Mouse (Mus musculus) cerebellum, adult 9-11 months (tissue): Measurements from ENCODE around the gene Olfm1.
A peak's percentile ranks its signal among the peaks of the same experiment; 100 is the strongest.

Experiments
- DNase-seq: peaks from one replicate; pipeline ENCODE4 v3.0.0; 2022

Olfm1 gene

DNA sequence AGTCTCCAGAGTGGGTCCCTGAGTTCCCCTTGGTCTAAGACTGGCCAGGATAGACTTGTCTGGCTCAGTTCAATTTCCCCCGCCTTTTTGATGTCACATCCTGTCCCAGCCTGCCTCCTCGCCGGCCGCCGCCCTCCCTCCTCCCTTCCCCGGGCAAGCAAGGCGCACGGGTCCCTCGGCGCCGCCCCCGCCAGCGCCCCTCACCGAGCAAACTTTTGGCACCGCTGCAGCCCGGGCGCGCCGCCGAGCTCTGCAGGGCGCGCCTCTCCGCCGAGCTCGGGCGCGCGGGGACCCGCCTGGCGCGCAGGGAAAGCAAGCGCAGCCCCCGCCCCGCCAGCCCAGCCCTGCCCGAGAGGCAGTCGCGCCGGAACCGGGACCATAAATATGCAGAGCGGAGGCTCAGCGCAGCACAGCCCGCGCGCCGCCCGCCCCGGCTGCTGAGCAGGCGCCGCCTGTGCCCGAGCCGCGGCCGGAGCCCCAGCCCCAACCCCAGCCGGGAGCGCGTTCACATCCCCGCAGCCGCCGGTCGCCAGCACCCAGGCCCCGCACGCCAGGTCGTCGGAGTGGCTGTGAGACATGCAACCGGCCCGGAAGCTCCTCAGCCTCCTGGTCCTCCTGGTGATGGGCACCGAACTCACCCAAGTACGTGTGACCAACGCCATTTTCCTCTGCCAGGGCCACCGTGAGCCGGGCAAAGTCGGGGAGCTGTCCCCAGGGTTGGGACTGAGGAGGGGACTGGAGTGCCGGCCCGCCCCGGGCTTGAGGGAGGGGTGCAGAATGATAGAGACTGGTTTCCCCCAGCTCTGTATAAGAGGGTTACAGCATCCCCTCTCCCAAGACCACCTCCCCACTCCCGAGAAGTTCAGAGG is at the start of gene Olfm1:
Gene Olfm1, plus strand, starts transcription at position 172 of the 869 bp plus-strand sequence.
- DNase-seq, result peak; percentile 88

DNA sequence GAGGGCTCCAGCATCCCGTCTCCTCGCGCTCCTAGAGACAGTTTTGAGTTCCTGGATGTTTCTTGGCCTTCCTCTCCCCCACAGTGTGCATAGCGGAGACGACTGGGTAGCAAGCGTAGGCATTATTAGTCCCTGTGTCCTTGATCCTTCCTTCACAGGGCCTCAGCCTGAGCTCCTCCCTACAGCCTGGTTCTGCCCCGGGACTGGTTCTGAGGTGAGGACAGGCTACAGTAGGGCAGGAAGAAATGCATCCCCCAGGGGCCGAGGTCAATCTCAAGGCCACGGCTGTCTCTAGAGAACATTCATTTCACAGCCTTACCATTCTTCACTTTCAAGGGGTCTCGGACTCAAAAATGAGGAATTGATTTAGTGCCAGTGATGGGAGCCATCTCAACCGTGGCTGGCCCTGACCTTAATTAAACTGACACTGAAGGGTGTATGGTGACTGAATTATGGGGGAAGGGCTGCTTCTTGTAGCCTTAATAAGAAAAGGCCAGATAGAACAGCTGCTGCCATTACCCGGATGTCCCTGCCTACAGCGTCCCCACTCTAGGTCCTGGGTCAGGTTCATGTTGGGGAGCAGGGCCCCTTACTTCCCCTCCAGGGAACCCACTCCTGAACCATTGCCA is 49.3 kb upstream of the Olfm1 start:
- DNase-seq, result no peak

GRCm38 (mm10) chr2:28145702-28146101 is 47.1 kb upstream of the Olfm1 start:
- no peak for DNase-seq

- DNase-seq, result no peak
Measured at GRCm38 (mm10) chr2:28146152-28146551, 46.6 kb upstream of the Olfm1 start.

DNA sequence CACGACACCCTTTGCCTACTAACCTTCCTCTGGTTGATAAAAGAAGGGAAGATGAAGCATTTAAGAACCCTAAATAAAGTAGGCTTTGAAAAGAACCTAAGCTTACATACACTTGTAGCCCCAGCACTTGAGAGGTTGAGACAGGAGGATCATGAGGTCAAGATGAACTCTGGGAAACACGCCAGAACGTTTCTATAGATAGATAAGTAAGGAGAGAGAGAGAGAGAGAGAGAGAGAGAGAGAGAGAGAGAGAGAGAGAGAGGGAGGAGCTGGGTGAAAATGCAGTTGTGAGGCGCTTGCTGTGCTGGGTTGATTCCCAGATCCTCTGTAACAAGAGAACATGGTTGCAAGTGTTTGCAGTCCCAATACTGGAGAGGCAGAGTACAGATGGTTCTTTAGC is 46.1 kb upstream of the Olfm1 start:
- no peak for DNase-seq

DNA sequence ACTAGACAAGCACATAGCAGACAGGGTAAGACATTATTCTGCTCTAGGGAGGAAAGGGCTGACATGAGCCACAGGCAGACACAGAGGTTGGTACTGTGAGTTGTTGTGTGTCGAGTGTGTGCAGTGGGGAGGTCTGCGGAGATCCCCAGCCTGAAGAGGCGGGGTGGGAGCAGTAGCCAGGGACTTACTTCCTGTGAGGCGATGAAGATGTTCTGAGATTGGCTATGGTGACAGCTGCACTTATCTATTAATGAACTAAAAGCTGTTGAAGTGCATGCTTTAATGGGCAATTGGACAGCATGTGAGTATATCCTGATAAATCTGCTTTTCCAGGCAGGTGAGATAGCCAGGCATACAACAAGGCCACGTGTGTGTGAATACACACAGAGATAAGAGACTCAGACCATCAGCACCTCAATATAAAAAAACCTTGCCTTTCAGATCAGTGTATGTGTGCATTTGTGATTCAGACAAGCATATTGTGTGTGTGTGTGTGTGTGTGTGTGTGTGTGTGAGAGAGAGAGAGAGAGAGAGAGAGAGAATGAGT is 45.5 kb upstream of the Olfm1 start:
- no peak for DNase-seq

DNA sequence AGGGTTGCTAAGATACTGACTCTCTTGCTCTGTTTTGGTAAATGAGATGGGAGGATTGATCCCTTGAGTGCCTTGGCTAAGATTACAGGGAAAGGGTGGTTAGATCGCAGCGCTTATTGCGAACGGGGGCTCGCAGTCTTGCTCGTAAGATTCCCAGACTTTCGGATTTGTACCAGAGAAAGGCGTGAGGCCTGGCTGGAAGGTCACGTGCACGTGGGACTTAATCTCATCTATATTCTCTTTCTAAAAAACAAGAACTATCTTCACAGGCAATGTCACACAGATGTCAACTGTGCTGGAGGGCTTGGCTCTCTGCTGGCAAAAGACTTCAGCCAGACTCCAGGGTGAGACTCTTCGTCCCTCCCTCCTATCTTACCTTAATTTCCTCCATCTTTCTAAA is 43.1 kb upstream of the Olfm1 start:
- no peak for DNase-seq

DNA sequence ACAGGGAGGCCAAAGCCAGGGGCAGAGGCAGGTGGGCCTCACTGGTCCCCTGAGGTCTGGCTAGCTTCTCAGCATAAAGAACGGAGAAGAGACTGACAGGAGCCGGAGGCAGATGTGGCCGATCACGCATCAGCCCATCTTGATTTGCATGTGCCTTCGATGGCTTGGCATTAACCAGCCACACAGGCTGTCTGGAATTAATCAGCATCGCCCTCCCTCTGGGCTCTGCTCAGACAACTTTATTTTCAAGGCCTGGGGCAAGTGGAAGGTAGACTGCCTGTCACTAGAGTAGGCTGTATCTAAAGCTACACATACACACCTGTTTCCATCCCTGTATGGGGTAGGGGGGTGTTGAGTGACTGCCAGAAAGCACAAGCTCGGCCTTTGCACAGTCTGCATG is 32.2 kb upstream of the Olfm1 start:
- no peak for DNase-seq

- no peak for DNase-seq
Measured at GRCm38 (mm10) chr2:28165570-28165969, 27.2 kb upstream of the Olfm1 start.

DNA sequence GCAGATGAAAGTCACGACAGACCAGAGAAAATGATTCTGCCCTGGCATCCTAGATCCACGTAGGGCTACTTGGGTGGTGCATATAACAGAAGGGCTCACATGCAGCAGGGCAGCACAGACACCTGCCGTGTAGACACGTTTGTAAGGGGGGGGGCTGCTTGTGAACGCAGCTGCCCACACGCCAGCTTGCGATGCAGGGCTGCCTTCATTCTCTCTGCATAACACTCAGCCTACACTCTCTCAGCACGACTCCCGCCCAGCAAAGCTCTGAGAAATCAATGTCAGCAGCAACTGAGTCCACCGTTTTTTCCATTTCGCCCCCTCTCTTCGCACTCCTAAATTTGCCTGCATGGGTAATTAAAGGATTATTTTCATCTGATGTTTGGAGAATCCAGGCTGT is 23.5 kb upstream of the Olfm1 start:
- no peak for DNase-seq

- DNase-seq, result no peak
Measured at GRCm38 (mm10) chr2:28171962-28172361, 20.8 kb upstream of the Olfm1 start.

DNA sequence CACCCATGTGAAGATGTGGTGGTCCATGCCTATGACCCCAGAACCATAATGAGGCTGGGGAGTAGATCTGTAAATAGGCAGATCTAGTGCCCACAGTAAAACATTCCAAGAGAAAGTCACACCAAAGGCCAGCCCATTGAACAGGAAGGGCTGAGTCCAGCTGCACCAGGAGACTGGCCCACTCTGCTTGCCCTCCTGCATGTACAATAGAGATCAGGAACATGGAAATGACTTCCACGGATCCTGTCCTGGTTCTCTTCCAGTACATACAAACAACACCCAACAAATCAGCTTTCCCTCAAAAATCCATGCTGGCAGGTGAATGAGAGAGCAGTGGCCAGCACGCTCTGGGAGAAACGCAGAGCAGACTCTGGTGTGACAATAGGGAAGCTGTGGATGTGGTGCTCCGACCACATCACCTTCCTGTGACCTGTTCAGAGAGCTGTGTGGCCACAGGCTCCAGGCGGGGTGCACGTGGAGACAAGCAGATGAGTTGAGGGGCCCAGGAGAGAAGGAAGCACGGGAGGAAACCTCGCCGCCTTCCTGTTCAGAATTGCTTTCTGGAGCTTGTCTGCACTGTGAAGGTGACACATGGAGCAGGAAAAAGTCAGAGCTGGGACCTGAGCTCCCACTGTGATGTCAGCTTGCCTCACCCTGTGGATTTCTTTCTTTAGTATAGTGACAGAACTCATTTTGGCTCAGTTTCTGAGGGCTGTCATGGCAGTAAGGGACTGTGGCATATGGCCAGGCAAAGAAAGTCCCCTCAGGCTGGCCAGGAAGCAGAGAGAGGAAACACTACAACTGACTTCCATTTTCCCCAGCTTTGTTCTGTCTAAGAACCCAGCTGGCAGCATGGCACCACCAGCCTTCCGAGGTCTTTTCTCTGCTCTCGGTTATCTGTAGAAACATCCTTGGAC is 19.3 kb upstream of the Olfm1 start:
- DNase-seq, result peak; percentile 18

DNA sequence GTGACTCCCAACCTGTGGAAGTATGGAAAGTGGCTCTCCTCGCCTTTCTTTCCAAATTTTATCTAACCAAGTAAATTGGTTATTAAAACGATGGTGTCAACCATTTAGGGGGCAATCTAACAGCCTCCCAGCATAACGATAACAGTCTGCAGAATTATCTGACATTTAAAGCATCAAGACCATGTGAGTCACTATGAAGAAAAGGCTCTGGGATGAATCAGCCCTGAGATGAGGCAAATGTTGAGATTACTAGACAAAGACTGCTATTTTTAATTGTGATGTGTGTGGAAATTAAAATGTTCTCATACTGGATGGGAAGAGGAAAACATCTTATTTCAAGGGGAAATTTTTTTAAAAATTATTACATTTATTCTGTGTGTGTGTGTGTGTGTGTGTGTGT is 18.4 kb upstream of the Olfm1 start:
- DNase-seq, result no peak

GRCm38 (mm10) chr2:28178600-28178999 is 14.2 kb upstream of the Olfm1 start:
- no peak for DNase-seq

GRCm38 (mm10) chr2:28180053-28180452 is 12.7 kb upstream of the Olfm1 start:
- no peak for DNase-seq

GRCm38 (mm10) chr2:28188398-28188944 is 4.3 kb upstream of the Olfm1 start:
- DNase-seq, result no peak

DNA sequence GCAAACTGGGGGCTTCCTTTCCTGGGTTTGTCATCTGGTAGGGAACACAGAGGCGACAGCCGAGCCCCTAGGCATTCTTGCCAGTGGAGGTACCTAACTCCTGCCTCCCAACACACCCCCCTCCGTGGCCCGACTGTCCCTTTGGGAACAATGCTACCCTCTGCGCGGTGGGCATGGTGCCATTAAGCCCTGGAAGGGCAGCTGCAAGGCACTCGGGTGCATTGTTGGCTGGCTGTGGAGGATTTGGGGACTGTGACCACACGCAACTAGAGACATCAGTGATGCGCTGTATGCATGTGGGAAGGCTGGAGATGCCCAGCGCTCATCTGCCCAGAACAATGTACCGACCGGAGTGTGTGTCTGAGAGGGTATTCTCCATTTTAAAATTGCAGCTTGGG is 897 bp downstream of the Olfm1 start:
- DNase-seq, result peak; percentile 76

GRCm38 (mm10) chr2:28194962-28195617 is 2.3 kb downstream of the Olfm1 start:
- DNase-seq, result peak; percentile 34

DNA sequence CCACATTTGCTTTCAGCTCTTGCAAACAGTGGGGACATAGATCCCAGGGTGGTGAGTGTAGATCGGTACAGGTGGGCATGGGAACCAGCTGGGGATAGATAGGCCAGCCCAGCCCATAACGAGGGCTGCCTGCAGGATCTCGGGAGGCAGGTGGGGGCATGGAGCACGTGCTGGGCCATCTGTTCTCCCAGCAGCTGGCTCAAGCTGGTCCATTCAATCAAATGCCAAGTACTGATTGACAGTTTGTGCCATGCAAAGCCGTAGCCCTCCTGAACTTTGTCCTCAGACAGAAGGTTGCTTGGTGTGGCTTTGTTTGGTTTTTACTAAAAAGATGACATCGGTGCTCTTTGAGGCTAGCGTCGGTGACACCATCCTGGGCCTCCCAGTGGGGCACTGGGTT is 2.9 kb downstream of the Olfm1 start:
- peak; percentile 58 for DNase-seq

DNA sequence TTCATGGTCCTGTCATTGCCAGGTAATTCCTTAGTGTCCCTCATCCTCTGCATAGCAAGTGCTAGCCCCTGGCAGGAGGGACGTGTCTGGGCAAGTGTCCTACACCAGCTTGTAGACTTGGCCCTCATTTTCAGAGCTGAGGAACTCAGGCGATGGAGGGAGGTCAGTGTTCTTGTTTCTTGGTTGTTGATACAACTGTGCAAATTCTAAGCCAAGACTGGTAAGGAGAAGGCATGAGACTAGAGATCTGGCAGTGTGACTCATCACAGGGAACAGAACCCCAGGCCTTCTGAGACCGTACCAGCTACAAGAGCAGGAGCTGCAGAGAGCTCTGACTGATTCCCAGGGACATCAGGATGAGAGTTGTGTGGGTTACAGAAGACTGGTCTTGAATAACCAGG is 8.6 kb downstream of the Olfm1 start:
- DNase-seq, result peak; percentile 67

GRCm38 (mm10) chr2:28204167-28204566 is 11.4 kb downstream of the Olfm1 start:
- DNase-seq, result peak; percentile 94
